Mouse (Mus musculus): ENCODE data around the gene Spns1. TPM values are rescaled to one million over a fixed set of nuclear protein-coding genes. Genes with fewer than 3 reads are reported as not detected.
A peak's percentile ranks its signal among the peaks of the same experiment; 100 is the strongest.
"Not testable (repeated sequence)": the region's sequence is repeated elsewhere in the genome, so short reads cannot be mapped to it uniquely, and the experiment has no call there.

The Spns1 gene
- polyA plus RNA-seq (2016; fragmentation: Nextera tagmentation; extraction: Ambion mirVana) = 55.8 and 64.9 TPM in 2 replicates

DNA sequence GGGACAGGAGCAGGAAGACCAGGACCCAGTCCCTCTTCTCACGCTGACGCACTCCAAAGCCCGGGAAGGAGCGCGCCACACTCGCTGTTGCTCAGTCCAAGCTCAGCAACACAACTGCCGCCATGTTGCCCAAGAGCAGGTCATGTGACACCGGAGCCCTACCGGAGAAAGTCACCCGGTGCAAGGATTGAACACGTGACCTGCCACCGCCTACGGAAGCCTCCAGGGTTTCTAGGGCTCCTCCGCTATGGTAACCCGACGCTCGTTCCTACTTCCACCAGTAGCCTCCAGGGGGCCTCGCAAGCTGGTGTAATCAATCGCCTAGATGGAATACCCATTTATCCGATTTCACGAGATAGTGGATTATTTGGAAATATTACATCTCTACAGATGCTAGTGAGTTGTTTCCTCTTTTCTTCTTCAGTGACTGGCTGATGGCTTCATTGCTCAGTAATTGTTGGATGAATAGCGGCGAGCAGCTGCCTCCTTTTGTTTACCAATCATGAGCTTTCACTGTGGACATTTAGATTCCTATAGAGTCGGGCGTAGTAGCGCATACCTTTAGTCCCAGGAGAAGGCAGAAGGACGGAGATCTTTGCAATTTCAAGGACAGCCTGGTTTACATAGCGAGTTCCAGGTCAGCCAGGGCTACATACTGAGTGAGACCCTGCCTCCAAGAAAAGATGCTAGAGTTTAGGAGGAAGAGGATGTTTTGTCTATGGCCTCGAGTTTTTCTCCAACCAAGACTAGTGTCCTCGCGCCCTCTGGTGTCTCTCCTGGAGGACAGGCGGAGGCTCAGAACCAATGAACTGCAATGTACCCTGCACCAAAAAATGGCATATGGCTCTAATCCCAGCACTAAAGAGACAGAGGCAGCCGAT lies at the start of gene Spns1:
Spns1 (minus strand) TSS at position 173 of the 881 bp plus-strand sequence.
- peak within 1 kb of the TSS; percentile 80 for H3K27ac ChIP-seq
- H3K4me1 ChIP-seq = peaks cover 19% of the 10 kb centered on the region
- peak within 1 kb of the TSS; percentile 98 for H3K4me2 ChIP-seq
- H3K36me3 ChIP-seq (replicated peaks) = peaks cover 24% of the 10 kb centered on the region
- no peaks in the 10 kb centered on the region for H3K27me3 ChIP-seq
- no peaks in the 10 kb centered on the region for H3K9me3 ChIP-seq
- under 1% methylated on average over 33 of the region's 33 CpGs for WGBS
- peak; percentile 98 for ATAC-seq (ENCODE audit: low FRiP score)
- peak within 1 kb of the TSS; percentile 91 for H3K4me3 ChIP-seq (replicated peaks)
- peak within 1 kb of the TSS; percentile 85 for H3K9ac ChIP-seq

DNA sequence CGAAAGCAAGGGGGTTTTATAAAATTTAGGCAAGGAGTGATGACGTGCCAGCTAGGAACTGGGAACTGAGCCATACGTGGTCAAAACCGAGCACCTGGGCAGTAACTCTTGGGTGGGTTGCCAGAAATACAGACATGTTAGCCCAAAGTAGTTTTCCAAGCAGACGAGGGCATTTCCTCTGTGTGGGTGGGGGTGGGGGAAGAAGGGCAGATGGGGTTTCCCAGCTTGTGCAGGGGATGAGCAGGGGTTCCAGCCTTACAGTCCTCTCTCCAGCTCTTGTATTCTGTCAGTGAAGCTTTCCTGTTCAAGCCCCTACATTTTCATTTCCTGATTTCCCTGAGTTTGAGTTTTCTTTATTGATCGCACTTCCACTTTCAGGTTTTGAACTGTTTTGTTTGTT lies 46.9 kb upstream of the Spns1 start:
- Histone ChIP-seq H3K27ac (no peak overlapping the region), H3K4me1 (peaks cover 7% of the 10 kb centered on the region), H3K36me3 (replicated peaks) (no peaks in the 10 kb centered on the region), H3K27me3 (no peaks in the 10 kb centered on the region), H3K9ac (no peak overlapping the region), H3K4me3 (replicated peaks) (no peak overlapping the region), H3K4me2 (no peak overlapping the region), H3K9me3 (no peaks in the 10 kb centered on the region)
- ATAC-seq (ENCODE audit: low FRiP score) = no peak
- WGBS = 86% methylated on average over 6 of the region's 6 CpGs

DNA sequence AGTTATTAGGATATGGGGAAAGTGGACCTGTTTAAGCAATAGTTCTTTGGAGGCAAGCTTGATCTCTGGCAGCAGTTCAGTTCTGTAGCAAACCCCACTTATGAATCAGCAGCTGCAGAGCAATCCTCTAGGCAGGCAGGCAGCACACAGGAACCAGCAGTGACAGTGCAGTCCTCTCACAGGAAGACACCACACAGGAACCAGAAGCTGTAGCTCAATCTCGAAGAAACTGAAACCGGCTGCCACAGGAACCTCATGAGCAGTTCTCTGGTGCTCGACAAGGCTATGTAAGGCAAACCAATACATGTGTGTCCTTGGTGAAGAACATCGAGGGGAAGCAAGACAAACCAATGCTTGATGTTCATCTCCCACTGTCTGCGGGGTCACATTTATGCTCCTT lies 44.5 kb upstream of the Spns1 start:
- H3K9me3 ChIP-seq = no peaks in the 10 kb centered on the region
- H3K27ac ChIP-seq = no peak overlapping the region
- H3K4me1 ChIP-seq = peaks cover 12% of the 10 kb centered on the region
- no peak overlapping the region for H3K9ac ChIP-seq
- no peak overlapping the region for H3K4me2 ChIP-seq
- H3K36me3 ChIP-seq (replicated peaks) = no peaks in the 10 kb centered on the region
- ATAC-seq (ENCODE audit: low FRiP score) = no peak
- WGBS = 92% methylated on average over 5 of the region's 5 CpGs
- H3K27me3 ChIP-seq = no peaks in the 10 kb centered on the region
- H3K4me3 ChIP-seq (replicated peaks) = no peak overlapping the region

DNA sequence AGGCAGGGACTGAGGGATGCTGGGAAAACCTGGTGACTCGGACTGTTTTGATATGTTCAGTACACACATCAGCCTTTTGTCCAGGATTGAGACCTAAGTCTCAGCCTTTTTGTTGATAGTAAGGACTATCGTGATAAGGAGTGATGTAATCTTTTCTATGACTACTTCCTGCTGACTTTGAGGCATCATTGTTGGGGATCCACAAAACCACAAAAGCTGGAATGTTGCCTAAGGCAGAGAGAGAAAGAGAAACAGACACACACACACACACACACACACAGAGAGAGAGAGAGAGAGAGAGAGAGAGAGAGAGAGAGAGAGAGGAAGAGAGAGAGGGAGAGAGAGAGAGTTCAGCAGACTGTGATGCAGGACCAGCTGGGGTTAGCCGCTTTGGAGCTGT lies 41.2 kb upstream of the Spns1 start:
- Histone ChIP-seq H3K27me3 (no peaks in the 10 kb centered on the region), H3K4me3 (replicated peaks) (no peak overlapping the region), H3K4me1 (peaks cover 20% of the 10 kb centered on the region), H3K36me3 (replicated peaks) (no peaks in the 10 kb centered on the region), H3K9ac (no peak overlapping the region), H3K4me2 (no peak overlapping the region), H3K9me3 (no peaks in the 10 kb centered on the region), H3K27ac (no peak overlapping the region)
- no peak for ATAC-seq (ENCODE audit: low FRiP score)
- 75% methylated on average over 3 of the region's 3 CpGs for WGBS

DNA sequence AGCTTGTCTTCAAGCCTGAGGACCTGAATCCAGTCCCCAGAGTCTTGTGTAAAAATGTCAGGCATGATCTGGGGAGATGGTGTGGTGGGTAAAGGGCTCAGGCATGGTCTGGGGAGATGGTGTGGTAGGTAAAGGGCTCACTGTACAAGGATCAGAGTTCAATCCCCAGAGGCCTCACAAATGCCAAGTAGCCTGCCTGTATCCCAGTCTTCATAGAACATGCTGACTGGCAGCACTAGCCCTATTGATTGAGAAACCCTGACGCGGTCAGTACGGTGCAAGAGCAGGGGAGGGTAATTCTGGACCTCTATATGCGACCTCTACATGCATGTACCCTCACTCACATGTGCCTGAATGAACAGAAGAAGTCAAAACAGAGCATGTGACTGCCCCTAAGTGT lies 40.4 kb upstream of the Spns1 start:
- H3K9me3 ChIP-seq = no peaks in the 10 kb centered on the region
- no peak overlapping the region for H3K4me2 ChIP-seq
- H3K27ac ChIP-seq = no peak overlapping the region
- H3K9ac ChIP-seq = no peak overlapping the region
- no peak for ATAC-seq (ENCODE audit: low FRiP score)
- WGBS = 71% methylated on average over 4 of the region's 4 CpGs
- H3K36me3 ChIP-seq (replicated peaks) = no peaks in the 10 kb centered on the region
- H3K27me3 ChIP-seq = no peaks in the 10 kb centered on the region
- H3K4me1 ChIP-seq = peaks cover 20% of the 10 kb centered on the region
- H3K4me3 ChIP-seq (replicated peaks) = no peak overlapping the region

DNA sequence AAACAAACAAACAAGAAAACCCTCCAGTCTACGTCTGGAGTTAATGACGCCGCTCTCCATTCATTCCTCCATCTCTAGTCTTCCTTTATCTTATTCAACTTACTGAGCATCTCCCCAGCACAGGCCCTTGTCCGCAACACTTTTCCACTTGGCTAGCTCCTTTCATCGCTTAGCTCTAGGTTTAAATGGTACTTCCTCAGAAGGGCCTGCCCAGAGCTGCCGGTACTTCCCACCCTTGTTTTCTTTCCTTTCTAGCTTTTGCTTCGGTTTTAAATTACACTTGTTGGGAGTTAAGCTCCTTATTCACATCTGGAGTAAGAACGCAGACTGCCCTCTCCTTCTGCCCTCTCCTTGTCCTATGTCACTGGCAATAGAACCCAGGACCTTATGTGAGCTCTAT lies 39.8 kb upstream of the Spns1 start:
- Histone ChIP-seq H3K4me2 (no peak overlapping the region), H3K27me3 (no peaks in the 10 kb centered on the region), H3K4me3 (replicated peaks) (no peak overlapping the region), H3K27ac (no peak overlapping the region), H3K9me3 (no peaks in the 10 kb centered on the region), H3K36me3 (replicated peaks) (no peaks in the 10 kb centered on the region), H3K4me1 (peaks cover 20% of the 10 kb centered on the region), H3K9ac (no peak overlapping the region)
- ATAC-seq (ENCODE audit: low FRiP score) = no peak
- WGBS = 5% methylated on average over 8 of the region's 8 CpGs

DNA sequence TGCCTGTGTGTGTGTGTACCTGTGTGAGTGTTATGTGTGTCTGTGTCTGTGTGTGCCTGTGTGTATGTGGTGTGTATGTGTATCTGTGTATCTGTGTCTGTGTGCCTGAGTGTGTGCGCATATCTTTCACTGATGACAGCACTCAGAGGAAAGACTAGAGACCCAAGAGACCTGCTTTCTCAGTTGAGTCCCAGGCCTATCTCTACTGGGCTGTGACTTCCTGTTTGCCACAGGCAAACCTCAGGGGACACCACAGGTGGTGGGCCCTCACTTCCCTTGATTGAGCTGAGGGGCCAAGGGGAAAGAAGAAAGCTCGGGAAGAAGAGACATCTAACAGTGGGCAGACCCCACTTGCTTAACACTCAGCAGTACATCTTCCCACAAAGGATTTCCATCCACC lies 39.4 kb upstream of the Spns1 start:
- Histone ChIP-seq H3K27ac (no peak overlapping the region), H3K9ac (no peak overlapping the region)
- WGBS = 43% methylated on average over 2 of the region's 2 CpGs

DNA sequence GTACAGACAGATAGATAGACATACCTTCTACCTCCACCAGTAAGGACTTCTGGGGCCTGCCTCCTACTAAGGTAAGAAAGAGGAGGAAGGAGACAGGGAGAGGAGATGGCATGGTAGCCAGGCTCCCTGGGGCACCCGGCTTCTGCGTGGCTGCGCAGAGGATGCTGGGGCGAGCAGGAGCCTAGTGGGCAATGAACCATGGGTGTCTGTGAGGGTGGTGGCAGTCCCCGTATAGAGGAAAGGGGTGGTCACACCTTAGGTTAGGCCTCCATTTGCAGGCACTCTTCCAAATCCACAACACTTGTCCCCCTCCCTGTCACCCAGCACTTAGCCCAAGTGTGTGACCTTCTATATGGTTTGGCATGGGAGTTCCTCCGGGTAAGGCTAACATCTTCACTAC lies 37.5 kb upstream of the Spns1 start, which contains the start of gene Cd19:
Cd19 (minus strand) TSS at position 165 of the 400 bp plus-strand sequence.
- ATAC-seq (ENCODE audit: low FRiP score) = no peak
- H3K9me3 ChIP-seq = no peaks in the 10 kb centered on the region
- 96% methylated on average over 6 of the region's 6 CpGs for WGBS
- H3K36me3 ChIP-seq (replicated peaks) = no peaks in the 10 kb centered on the region
- no peak within 1 kb of the TSS for H3K9ac ChIP-seq
- H3K4me1 ChIP-seq = peaks cover 20% of the 10 kb centered on the region
- no peak within 1 kb of the TSS for H3K4me3 ChIP-seq (replicated peaks)
- no peak within 1 kb of the TSS for H3K27ac ChIP-seq
- no peak within 1 kb of the TSS for H3K4me2 ChIP-seq
- H3K27me3 ChIP-seq = no peaks in the 10 kb centered on the region

More for the DNA sequence above, 39.4 kb upstream of the Spns1 start:
- ATAC-seq (ENCODE audit: low FRiP score) = no peak
- no peaks in the 10 kb centered on the region for H3K27me3 ChIP-seq
- H3K4me2 ChIP-seq = no peak overlapping the region
- H3K9me3 ChIP-seq = no peaks in the 10 kb centered on the region
- peaks cover 20% of the 10 kb centered on the region for H3K4me1 ChIP-seq
- no peaks in the 10 kb centered on the region for H3K36me3 ChIP-seq (replicated peaks)
- no peak overlapping the region for H3K4me3 ChIP-seq (replicated peaks)

DNA sequence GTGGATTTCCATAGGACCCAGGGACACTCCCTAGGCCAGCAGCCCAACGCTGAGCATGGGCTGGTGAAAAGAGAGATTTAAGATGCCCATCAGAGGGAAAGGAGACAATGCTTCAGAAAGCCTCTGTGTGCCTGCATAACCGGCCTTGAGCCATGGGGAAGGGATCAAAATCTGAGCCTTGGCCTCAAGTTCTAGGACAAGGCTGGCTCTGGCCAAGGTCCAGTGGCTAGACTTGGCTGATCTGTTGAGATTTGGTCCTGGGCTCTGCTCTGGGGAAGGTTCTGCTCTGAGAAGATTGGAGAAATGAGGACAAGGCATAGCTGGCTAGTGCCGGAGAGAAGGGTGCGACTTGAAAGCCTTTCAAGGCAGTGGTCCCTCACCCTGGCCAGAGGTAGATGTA lies 33.8 kb upstream of the Spns1 start:
- Histone ChIP-seq H3K36me3 (replicated peaks) (no peaks in the 10 kb centered on the region), H3K9me3 (no peaks in the 10 kb centered on the region), H3K27me3 (0 out of 2 replicates have a peak, but pooled peaks cover 4% of the 10 kb centered on the region), H3K4me3 (replicated peaks) (no peak overlapping the region), H3K4me2 (no peak overlapping the region), H3K9ac (no peak overlapping the region), H3K27ac (no peak overlapping the region), H3K4me1 (peaks cover under 1% of the 10 kb centered on the region; the same call in 1 of the 2 replicates)
- WGBS = 89% methylated on average over 4 of the region's 4 CpGs
- no peak for ATAC-seq (ENCODE audit: low FRiP score)

DNA sequence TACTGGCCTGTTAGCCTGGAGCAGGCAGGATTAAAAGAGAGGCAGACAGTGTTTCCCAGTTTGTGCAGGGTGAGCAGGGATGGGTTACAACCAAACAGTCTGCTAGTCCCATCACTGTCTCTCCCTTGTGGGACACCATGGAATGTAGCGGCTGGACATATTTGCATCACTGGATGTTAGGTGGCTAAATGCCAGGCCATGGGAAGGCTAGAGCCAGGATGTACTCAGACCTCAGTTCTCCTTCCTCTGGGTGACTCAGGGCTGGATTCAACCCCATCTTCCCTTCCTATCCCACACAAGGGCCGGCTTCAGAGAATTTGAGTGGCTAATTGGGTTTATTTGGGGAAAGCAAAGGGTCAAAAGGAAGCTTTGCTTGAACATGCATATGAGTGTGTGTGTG lies 31.4 kb upstream of the Spns1 start:
- WGBS = 87% methylated on average over 2 of the region's 2 CpGs
- H3K4me2 ChIP-seq = no peak overlapping the region
- no peak overlapping the region for H3K4me3 ChIP-seq (replicated peaks)
- 0 out of 2 replicates have a peak, but pooled peaks cover 4% of the 10 kb centered on the region for H3K27me3 ChIP-seq
- H3K36me3 ChIP-seq (replicated peaks) = no peaks in the 10 kb centered on the region
- ATAC-seq (ENCODE audit: low FRiP score) = no peak
- H3K9ac ChIP-seq = no peak overlapping the region
- H3K4me1 ChIP-seq = no peaks in the 10 kb centered on the region
- H3K9me3 ChIP-seq = no peaks in the 10 kb centered on the region
- H3K27ac ChIP-seq = no peak overlapping the region

DNA sequence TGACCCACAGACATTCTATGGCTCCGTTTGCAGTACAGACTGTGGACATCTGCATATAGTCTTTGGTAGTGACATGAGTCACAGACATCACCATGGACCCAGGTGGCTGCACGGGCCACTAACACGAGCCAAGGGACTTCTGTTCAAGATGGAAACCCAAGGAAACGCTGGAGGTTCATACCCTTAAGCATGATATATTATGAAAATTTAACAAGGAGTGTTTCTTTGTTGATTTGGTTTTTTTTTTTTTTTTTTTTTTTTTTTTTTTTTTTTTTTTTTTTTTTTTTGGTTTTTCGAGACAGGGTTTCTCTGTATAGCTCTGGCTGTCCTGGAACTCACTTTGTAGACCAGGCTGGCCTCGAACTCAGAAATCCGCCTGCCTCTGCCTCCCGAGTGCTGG lies 25.3 kb upstream of the Spns1 start:
- ATAC-seq (ENCODE audit: low FRiP score) = not testable (repeated sequence)
- WGBS = 75% methylated on average over 8 of the region's 8 CpGs

DNA sequence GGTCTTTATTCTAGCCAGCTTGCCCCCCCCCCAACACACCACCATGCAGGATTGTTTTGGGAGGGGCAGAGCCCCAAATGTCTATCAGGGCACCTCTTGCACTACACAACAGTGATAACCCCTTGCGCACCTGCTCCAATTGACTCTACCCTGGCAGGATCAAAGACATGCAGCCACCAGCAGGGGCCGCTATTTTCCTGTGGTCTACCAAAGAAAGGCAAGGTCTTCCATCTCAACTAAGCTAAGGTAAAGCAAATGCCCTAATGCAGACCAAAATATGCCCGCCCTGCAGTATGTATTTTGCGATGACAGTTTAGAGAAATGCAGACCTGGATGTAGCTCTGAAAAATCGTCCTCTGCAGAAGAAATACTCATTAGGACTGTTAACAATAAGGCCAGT lies 22.3 kb upstream of the Spns1 start:
- no peak for ATAC-seq (ENCODE audit: low FRiP score)
- no peaks in the 10 kb centered on the region for H3K36me3 ChIP-seq (replicated peaks)
- H3K9me3 ChIP-seq = no peaks in the 10 kb centered on the region
- WGBS = 5% methylated on average over 5 of the region's 5 CpGs
- no peak overlapping the region for H3K27ac ChIP-seq
- no peak overlapping the region for H3K9ac ChIP-seq
- H3K4me3 ChIP-seq (replicated peaks) = no peak overlapping the region
- no peak overlapping the region for H3K4me2 ChIP-seq
- peaks cover 15% of the 10 kb centered on the region for H3K4me1 ChIP-seq
- H3K27me3 ChIP-seq = no peaks in the 10 kb centered on the region

More for the DNA sequence above, 25.3 kb upstream of the Spns1 start:
- not testable (repeated sequence) for H3K4me1 ChIP-seq; H3K9ac ChIP-seq; H3K27ac ChIP-seq; H3K36me3 ChIP-seq (replicated peaks); H3K9me3 ChIP-seq; H3K4me3 ChIP-seq (replicated peaks); H3K27me3 ChIP-seq; H3K4me2 ChIP-seq

DNA sequence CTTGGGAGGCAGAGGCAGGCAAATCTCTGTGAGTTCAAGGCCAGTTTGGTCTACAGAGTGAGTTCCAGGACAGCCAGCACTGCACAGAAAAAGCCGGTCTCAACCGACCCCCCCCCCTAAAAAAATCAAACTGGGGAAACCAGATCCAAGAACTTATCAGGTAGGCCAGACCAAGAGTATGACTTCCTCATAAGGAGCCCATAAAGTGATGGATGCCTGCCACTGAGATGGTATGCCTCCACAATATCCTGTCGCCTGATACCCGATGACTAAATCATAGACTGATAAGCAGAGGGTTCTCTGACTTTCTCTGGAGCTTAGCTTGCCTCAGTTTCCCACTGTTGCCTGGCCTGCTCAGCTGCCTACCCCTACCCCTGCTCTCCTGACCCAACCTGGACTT lies 20.6 kb upstream of the Spns1 start:
- Histone ChIP-seq H3K9me3 (no peaks in the 10 kb centered on the region), H3K36me3 (replicated peaks) (no peaks in the 10 kb centered on the region)

More for the DNA sequence above, 20.6 kb upstream of the Spns1 start:
- no peak overlapping the region for H3K9ac ChIP-seq
- WGBS = 95% methylated on average over 4 of the region's 4 CpGs
- no peak overlapping the region for H3K27ac ChIP-seq
- H3K4me2 ChIP-seq = no peak overlapping the region
- H3K27me3 ChIP-seq = no peaks in the 10 kb centered on the region
- no peak for ATAC-seq (ENCODE audit: low FRiP score)
- H3K4me1 ChIP-seq = peaks cover 15% of the 10 kb centered on the region
- no peak overlapping the region for H3K4me3 ChIP-seq (replicated peaks)
